Mouse (Mus musculus): ENCODE measurements around the gene Ptpn1. TPM values are rescaled to one million over a fixed set of nuclear protein-coding genes. Genes with fewer than 3 reads are reported as not detected.

The Ptpn1 gene
- 10 to 100 TPM; 49.4 to 58.7 TPM for total RNA-seq (2021)
- long read RNA-seq, experiment 1, full-length matches to known transcripts, result 27 of 37 reads
- long read RNA-seq, experiment 1, partial matches to known transcripts, result 1 of 37 reads
- long read RNA-seq, experiment 1, other reads (novel, unspliced or antisense), result 9 of 37 reads
- long read RNA-seq, experiment 2, full-length matches to known transcripts, result 53 of 89 reads
- long read RNA-seq, experiment 2, partial matches to known transcripts, result 7 of 89 reads
- long read RNA-seq, experiment 2, other reads (novel, unspliced or antisense), result 29 of 89 reads

GRCm38 (mm10) chr2:167931985-167932726, at the start of gene Ptpn1:
Gene Ptpn1, plus strand, starts transcription at chr2:167932057.
- peak; percentile 92 to 95 for DNase-seq (ENCODE audit: low spot score in 2 of 2)

DNA sequence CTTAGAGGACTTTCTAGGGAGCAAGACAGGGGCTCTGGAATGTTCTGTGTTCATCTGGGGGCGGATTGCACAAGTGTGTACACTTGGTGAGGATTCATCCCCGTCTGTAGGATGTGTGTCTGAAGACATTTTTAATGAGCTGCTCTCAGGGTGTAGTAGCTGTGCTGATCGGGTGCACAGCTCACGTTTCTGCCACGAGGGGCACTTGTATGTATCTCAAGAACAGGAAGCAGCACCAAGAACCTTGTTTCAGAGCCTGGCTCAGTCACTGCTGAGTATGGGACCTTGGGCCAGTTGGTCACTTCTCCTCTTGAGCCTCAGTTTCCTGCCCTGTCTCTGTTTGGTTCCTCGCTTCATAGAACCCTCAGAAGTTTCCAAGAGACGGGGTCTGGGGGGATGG, 45.4 kb upstream of the Ptpn1 start:
- DNase-seq (ENCODE audit: low spot score in 2 of 2), result no peak

GRCm38 (mm10) chr2:167887516-167888347, 44.1 kb upstream of the Ptpn1 start:
- peak in 1 of 2 experiments; percentile 42 for DNase-seq (ENCODE audit: low spot score in 2 of 2)

- no peak for DNase-seq (ENCODE audit: low spot score in 2 of 2)
Observed at GRCm38 (mm10) chr2:167888834-167889233, 43.0 kb upstream of the Ptpn1 start.

GRCm38 (mm10) chr2:167889886-167890285, 42.0 kb upstream of the Ptpn1 start:
- DNase-seq (ENCODE audit: low spot score in 2 of 2), result no peak

DNA sequence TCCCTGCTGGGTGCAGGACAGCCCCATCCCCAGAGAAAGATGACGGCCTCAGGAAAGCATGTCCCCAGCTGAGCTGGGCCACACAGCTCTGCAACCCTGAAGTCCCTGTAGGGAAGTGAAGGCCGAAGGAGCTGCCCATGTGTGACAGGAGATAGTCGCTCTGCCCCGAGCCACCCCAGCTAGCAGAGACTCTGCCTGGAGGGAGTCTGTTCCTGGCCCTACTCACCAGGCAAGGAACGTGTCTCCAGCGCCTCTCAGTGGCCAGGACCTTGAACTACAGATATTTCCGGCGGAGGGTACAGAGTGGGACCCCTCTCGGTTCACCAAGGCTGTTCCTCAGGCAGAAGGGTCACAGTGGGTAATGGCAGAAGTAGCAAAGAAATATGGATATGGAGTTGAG, 39.9 kb upstream of the Ptpn1 start:
- peak; percentile 48 to 61 for DNase-seq (ENCODE audit: low spot score in 2 of 2)

DNA sequence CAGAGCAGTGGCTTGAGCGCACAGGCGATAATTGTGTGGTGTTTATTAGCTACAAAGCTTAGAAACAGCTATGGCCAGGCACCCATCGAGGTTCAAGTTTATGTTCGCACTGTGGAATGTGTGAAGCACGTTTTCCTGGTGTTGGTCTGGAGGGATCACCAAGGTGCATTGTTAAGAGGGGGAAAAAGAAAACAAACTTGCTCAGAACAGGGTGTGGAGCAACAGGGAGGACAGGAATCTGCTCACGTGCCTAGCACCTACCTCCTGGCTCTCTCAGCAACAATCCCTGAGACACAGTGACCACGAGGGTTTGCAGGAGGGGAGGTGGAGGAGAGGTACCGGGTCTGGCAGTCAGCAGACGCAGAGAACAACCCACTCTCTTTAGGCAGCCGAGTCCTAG, 38.2 kb upstream of the Ptpn1 start:
- DNase-seq (ENCODE audit: low spot score in 2 of 2), result no peak

GRCm38 (mm10) chr2:167894948-167895372, 36.9 kb upstream of the Ptpn1 start:
- peak; percentile 67 to 78 for DNase-seq (ENCODE audit: low spot score in 2 of 2)

- no peak for DNase-seq (ENCODE audit: low spot score in 2 of 2)
Observed at GRCm38 (mm10) chr2:167897896-167898295, 34.0 kb upstream of the Ptpn1 start.

DNA sequence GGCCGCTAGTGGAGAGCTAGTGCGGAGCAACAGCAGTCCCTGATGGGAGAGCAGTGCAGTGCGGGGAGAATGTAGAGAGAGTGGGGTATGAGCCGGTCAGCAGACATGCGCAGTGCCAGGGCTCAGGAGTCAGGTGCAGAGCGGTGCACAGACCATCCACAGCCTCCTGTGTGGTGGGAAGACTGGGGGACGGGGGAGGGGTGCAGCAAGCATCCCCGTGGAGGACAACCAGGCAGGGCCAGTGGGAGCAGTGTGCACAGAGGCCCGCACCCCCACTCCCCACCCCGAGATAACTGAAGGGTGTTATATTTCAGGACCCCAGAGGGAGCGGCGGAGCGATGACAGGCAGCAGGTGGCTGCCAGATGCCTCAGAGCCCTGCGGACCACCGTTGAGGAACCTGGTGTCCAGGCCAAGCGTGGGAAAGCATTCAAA, 31.9 kb upstream of the Ptpn1 start:
- DNase-seq (ENCODE audit: low spot score in 2 of 2), result no peak

DNA sequence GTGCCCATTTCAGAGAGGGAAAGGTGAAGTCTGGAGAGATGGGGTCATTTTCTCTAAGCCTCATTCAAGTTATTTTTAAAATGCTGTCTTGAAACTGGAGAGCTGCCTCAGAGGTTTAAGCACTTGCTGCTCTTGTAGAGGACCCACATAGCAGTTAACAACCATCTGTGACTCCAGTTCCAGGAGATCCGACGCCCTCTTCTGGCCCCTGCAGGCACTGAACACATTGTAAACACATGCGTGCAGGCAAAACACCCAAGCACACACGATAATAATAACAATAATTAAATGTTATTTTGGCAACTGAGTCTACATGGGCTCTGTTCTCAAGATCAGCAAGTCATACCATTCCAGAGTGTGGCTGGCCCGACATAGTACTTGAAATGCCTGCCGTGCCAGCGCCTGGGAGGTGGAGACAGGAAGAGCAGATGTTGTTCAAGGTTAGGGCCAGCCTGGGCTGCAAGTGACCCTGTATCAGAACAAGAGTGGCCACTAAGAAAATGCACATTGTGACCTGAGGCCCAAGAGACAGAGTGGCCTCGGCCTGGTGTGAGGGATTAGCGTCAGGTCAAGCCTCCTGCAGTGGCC, 29.6 kb upstream of the Ptpn1 start:
- no peak for DNase-seq (ENCODE audit: low spot score in 2 of 2)

DNA sequence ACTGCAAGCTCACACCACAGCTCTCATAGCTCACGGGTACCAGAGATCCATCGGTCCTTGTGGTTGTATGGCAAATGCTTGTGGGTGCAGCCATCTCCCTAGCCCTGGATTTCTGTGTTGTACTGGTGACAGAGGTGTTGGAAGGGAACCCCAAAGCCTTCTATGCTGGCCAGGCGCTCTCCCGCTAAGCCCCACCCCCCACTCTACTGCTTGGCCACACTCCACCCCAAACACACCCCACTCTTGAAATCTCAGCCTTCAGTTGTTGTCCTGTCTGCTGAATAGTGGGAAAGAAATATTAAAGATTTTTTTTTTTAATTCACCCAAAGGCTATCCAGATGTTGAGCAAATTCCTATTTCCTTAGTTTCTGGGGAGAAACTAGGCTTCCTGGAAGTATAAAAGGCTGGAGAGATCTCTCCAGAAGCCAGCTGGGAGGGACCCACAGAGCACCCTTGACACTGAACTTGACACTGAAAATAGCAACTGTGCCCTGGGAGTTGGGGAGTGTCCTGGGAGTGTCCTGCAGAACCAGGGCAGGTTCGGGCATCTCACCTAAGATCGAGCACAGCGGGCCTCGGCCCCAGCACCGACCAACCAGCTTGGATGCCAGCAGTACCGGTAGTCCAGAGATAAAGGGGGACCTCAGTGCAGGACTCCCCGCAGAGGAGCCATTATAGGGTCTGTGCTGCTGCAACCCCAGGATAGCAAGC, 28.5 kb upstream of the Ptpn1 start:
- no peak for DNase-seq (ENCODE audit: low spot score in 2 of 2)

DNA sequence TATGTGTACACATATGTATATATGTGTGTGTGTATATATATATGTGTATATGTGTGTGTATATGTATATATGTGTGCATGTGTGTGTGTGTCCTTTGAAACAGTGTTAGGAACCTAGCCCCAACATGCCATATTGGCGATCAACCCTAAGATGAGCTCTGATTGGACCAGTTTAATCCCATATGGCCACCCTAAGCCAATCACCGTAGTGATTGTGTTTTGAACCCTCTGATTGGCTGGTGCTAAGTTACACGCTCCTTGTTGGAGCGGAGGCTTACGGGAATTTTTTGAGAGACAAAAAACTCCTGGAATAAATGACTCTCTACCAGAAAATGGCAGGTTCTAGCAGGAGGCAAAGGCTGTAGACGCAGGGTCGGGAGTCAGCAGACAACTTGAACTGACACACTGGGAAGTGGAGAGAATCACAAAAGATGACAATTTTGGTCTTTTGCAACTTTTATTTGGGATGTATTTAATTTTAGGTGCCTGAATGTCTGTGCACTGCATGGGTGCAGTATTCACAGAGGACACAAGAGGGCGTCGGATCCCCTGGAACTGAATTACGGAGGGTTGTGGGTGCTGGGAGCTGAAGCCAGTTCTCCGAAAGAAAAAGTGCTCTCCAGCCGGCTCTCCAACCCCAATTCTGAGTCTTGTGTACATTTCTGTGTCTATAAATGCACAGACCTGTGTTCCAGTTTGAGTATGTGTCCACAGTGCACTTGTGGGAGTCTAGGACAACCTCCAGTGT, 27.1 kb upstream of the Ptpn1 start:
- no peak for DNase-seq (ENCODE audit: low spot score in 2 of 2)

DNA sequence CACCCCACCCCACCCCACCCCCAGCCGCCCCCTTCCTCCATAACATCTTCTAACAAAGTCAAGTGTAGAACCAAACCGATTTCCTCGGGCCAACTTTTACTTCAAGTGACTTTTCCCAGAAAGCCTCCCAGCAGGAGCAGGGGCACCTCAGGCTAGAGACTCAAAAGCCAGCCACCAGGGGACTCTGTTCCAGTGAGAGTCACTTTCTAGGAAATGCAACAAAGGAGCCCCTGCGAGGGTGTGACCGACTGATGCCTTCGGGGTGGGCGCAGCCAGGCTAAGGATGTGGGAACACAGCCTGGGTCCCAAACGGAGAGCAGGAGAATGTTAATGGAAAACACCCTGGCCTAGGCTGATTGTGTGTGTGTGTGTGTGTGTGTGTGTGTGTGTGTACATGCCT, 26.3 kb upstream of the Ptpn1 start:
- DNase-seq (ENCODE audit: low spot score in 2 of 2), result no peak

DNA sequence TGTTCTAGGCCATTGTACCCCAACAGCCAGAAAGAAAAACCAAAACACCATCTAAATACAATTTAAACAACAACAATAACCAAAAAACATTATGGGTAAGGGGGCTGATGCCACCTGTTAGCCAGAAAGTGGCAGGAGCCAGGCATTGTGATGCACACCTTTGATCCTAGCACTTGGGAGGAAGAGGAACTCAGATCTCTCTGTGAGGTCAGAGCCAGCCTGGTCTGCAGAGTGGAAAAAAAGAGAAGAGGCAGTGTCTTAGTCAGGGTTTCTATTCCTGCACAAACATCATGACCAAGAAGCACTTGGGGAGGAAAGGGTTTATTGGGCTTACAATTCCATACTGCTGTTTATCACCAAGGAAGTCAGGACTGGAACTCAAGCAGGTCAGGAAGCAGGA, 25.1 kb upstream of the Ptpn1 start:
- DNase-seq (ENCODE audit: low spot score in 2 of 2), result no peak

GRCm38 (mm10) chr2:167909531-167910177, 22.2 kb upstream of the Ptpn1 start:
- no peak for DNase-seq (ENCODE audit: low spot score in 2 of 2)

DNA sequence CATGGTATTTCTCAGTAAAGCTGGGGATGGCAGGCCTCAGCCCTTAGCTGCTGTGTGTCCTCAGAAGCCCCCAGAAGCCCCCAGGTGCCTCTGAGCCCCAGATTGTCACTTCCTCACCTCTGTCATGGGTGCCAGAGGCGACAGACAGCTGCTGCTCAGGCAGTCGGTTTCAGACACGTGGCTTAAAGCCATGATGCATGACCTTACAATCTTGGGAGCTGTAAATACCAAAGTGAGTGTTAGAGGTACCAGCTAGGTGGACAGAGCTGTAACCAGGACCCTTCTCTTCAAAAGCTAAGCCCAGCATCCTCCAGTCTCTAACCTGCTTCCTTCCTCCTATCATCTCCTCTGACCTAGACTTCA, 21.7 kb upstream of the Ptpn1 start:
- DNase-seq (ENCODE audit: low spot score in 2 of 2), result no peak

DNA sequence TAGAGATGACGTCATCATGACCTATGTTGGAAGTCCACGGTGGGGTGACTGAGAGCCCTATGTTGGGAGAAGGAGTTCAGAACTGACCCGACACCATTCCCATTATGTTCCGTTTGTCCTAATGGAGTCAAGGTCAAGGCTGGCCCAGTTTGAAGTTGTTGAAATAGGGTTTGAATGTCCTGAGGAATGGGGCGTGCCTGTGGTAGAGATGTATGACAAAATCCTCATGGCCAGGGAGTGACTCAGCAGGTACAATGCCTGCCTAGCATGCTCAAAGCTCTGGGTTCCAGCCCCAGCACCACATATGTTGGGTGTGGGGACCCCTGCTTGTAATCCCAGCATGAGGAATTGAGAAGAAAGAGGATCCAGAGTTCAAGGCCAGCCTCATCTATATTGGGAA, 20.3 kb upstream of the Ptpn1 start:
- DNase-seq (ENCODE audit: low spot score in 2 of 2), result no peak

DNA sequence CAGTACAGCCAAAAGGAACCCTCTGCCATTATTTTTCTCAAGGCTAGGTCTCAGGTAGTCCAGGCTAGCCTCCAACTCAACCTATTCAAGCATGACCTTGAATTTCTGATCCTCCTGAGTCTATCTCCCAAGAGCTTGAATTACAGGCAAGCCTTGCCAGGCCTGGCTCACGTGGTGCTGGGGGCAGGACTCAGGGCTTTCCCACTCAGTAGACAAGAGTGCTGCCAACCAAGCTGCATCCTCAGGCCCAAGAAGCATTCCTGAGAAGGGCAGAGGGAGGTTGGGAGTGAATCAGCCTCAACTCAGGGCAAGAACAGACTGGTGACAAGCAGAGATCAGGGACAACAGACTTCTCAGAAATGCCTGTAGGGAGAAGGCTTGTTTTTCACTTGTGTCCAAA, 12.8 kb upstream of the Ptpn1 start:
- DNase-seq (ENCODE audit: low spot score in 2 of 2), result no peak

- DNase-seq (ENCODE audit: low spot score in 2 of 2), result no peak
Observed at GRCm38 (mm10) chr2:167920041-167920440, 11.8 kb upstream of the Ptpn1 start.
